27 mouse cellular contexts compared by ENCODE assay signal in genomic region chrX:102418343-102419127, GRCm38 (mm10).
DNase-seq lines count a peak whose midpoint lies in the region; ATAC-seq and TF ChIP-seq lines count a peak whose summit lies in the region.
"Had no signal": no experiment of that assay in that cellular context is flagged by ENCODE, and none has a peak within 500 bp of the region (broad histone marks: within the 10 kb centered on the region; RNA-seq: fewer than 3 reads in every experiment).

No protein-coding gene starts in this region.

- DNase-seq in lung, postnatal 14 days = no peak
- DNase-seq in NIH3T3 (ENCODE audit: low read depth) = peak; percentile 38
- peak; percentile 17 for DNase-seq in embryonic facial prominence, embryonic 10.5 days (ENCODE audit: low spot score)
- peak; percentile 62 for DNase-seq in limb, embryonic 14.5 days (ENCODE audit: low spot score)
- DNase-seq: cerebellum, adult 8-10 months; cerebellum, postnatal 36 days; gastrocnemius, postnatal 36 days; heart, adult 2 months; kidney, adult 11 months; kidney, postnatal 4 days; lung, adult 18-20 months; right cerebral cortex, postnatal 25 days; spleen, adult 18-20 months; thymus, postnatal 14 days had no signal

- H3K4me3 ChIP-seq in lung, embryonic 15.5 days = no peak overlapping the region
- no peak overlapping the region for H3K4me3 ChIP-seq in embryonic facial prominence, embryonic 10.5 days
- no peak overlapping the region for H3K4me3 ChIP-seq in limb, embryonic 14.5 days (replicated peaks; ENCODE audit: low read length)
- H3K4me3 ChIP-seq: forebrain, embryonic 10.5 days; heart, adult 2 months; heart, embryonic 13.5 days; hindbrain, embryonic 12.5 days; kidney, embryonic 15.5 days; left cerebral cortex, adult 2 months; liver, embryonic 12.5 days had no signal

- no peaks in the 10 kb centered on the region for H3K4me1 ChIP-seq in lung, embryonic 15.5 days
- peaks cover 28% of the 10 kb centered on the region for H3K4me1 ChIP-seq in embryonic facial prominence, embryonic 10.5 days
- H3K4me1 ChIP-seq in limb, embryonic 14.5 days (ENCODE audit: control insufficient read depth, insufficient read depth, low read length) = peaks cover 6% of the 10 kb centered on the region; the same call in 1 of the 2 replicates
- H3K4me1 ChIP-seq: heart, embryonic 13.5 days; hindbrain, embryonic 12.5 days; liver, embryonic 12.5 days had no signal

- H3K27me3 ChIP-seq in lung, embryonic 15.5 days = peaks cover 14% of the 10 kb centered on the region; the same call in 1 of the 2 replicates
- peaks cover 97% of the 10 kb centered on the region for H3K27me3 ChIP-seq in embryonic facial prominence, embryonic 10.5 days (replicated peaks; ENCODE audit: low read depth, poor library complexity, severe bottlenecking)
- no peaks in the 10 kb centered on the region for H3K27me3 ChIP-seq in limb, embryonic 14.5 days (ENCODE audit: control insufficient read depth, insufficient read depth, low read length)
- H3K27me3 ChIP-seq: CH12.LX had no signal

- peak; percentile 19; the same call in 1 of the 2 replicates for ATAC-seq in lung, embryonic 15.5 days (ENCODE audit: borderline replicate concordance, extremely low read depth, low FRiP score, low TSS enrichment)
- peak; percentile 80 for ATAC-seq in limb, embryonic 14.5 days (ENCODE audit: low FRiP score, low read depth)
- no peak for ATAC-seq in activated CD4-positive, CD25-positive, alpha-beta regulatory T cell, adult 4 months
- ATAC-seq in monocyte, adult 5-6 weeks (replicated peaks; ENCODE audit: insufficient number of reproducible peaks, low FRiP score, low TSS enrichment, poor library complexity, severe bottlenecking) = no peak
- ATAC-seq: forebrain, embryonic 16.5 days; liver, embryonic 12.5 days had no signal

- no peak overlapping the region for H3K27ac ChIP-seq in lung, embryonic 15.5 days
- no peak overlapping the region for H3K27ac ChIP-seq in embryonic facial prominence, embryonic 10.5 days (replicated peaks)
- no peak overlapping the region for H3K27ac ChIP-seq in limb, embryonic 14.5 days (replicated peaks; ENCODE audit: low read depth, low read length)
- H3K27ac ChIP-seq: forebrain, embryonic 10.5 days; heart, adult 2 months; heart, embryonic 13.5 days; hindbrain, embryonic 12.5 days; kidney, embryonic 15.5 days; left cerebral cortex, adult 2 months; liver, embryonic 12.5 days had no signal

- TF ChIP-seq POLR2A in limb, embryonic 14.5 days (IDR thresholded peaks at IDR 0.05; ENCODE audit: borderline replicate concordance, extremely low read depth, insufficient read depth, insufficient read length) = no peak

- H3K9ac ChIP-seq in lung, embryonic 15.5 days = no peak overlapping the region
- no peak overlapping the region for H3K9ac ChIP-seq in limb, embryonic 14.5 days (ENCODE audit: low read depth, low read length, severe bottlenecking)
- H3K9ac ChIP-seq: heart, embryonic 13.5 days; hindbrain, embryonic 12.5 days; kidney, embryonic 15.5 days; liver, embryonic 12.5 days had no signal

- no peaks in the 10 kb centered on the region for H3K36me3 ChIP-seq in lung, embryonic 15.5 days
- H3K36me3 ChIP-seq in embryonic facial prominence, embryonic 10.5 days (replicated peaks) = no peaks in the 10 kb centered on the region
- H3K36me3 ChIP-seq in limb, embryonic 14.5 days (ENCODE audit: control insufficient read depth, insufficient read depth, low read length) = no peaks in the 10 kb centered on the region
- H3K36me3 ChIP-seq: forebrain, embryonic 10.5 days; heart, embryonic 13.5 days; hindbrain, embryonic 12.5 days; kidney, embryonic 15.5 days; liver, embryonic 12.5 days had no signal

- 65% methylated on average over 8 of the region's 8 CpGs for WGBS in lung, embryonic 15.5 days
- 70% methylated on average over 8 of the region's 8 CpGs for WGBS in embryonic facial prominence, embryonic 10.5 days
- 49% methylated on average over 8 of the region's 8 CpGs for WGBS in limb, embryonic 14.5 days

- H3K4me2 ChIP-seq in lung, embryonic 15.5 days = no peak overlapping the region
- H3K4me2 ChIP-seq in limb, embryonic 14.5 days (replicated peaks; ENCODE audit: low read depth, low read length, severe bottlenecking) = 0 out of 2 replicates have a peak overlapping the region, but pooled peaks have one; percentile 1
- H3K4me2 ChIP-seq: heart, embryonic 13.5 days; hindbrain, embryonic 12.5 days; kidney, embryonic 15.5 days; liver, embryonic 12.5 days; midbrain, embryonic 11.5 days had no signal

- no peaks in the 10 kb centered on the region for H3K9me3 ChIP-seq in lung, embryonic 15.5 days
- no peaks in the 10 kb centered on the region for H3K9me3 ChIP-seq in embryonic facial prominence, embryonic 10.5 days
- H3K9me3 ChIP-seq in limb, embryonic 14.5 days (ENCODE audit: control insufficient read depth, low read length) = no peaks in the 10 kb centered on the region
- H3K9me3 ChIP-seq: forebrain, embryonic 10.5 days; G1E; heart, embryonic 13.5 days; hindbrain, embryonic 12.5 days; kidney, embryonic 15.5 days; liver, embryonic 12.5 days had no signal

Comparison
In these comparisons a context has a peak if more than half of its experiments do, and no peak if none do; other contexts are left out.
1. ATAC-seq: peak in lung, embryonic 15.5 days (single experiment) and limb, embryonic 14.5 days (single experiment); none in activated CD4-positive, CD25-positive, alpha-beta regulatory T cell, adult 4 months (single experiment) and monocyte, adult 5-6 weeks (single experiment).